Comparison of ENCODE assay signal across 20 mouse cellular contexts in genomic region chr7:97914833-97915516, GRCm38 (mm10). TPM values are rescaled to one million over a fixed set of nuclear protein-coding genes. Genes with fewer than 3 reads are reported as not detected.
DNase-seq lines count a peak whose midpoint lies in the region; ATAC-seq and TF ChIP-seq lines count a peak whose summit lies in the region.
"Had no signal": no experiment of that assay in that cellular context is flagged by ENCODE, and none has a peak within 500 bp of the region (broad histone marks: within the 10 kb centered on the region; RNA-seq: fewer than 3 reads in every experiment).

No protein-coding gene starts in this region.

- H3K4me1 ChIP-seq in lung, adult 2 months (ENCODE audit: control insufficient read depth, insufficient read depth, low read length) = no peaks in the 10 kb centered on the region
- H3K4me1 ChIP-seq in kidney, adult 2 months (ENCODE audit: control insufficient read depth, insufficient read depth, low read length) = no peaks in the 10 kb centered on the region
- H3K4me1 ChIP-seq: limb, embryonic 12.5 days; liver, embryonic 15.5 days; midbrain, embryonic 10.5 days had no signal

- TF ChIP-seq POLR2A in lung, adult 2 months (IDR thresholded peaks at IDR 0.05; ENCODE audit: borderline replicate concordance, extremely low read depth, low read depth, low read length) = no peak
- no peak for TF ChIP-seq POLR2A in kidney, adult 2 months (IDR thresholded peaks at IDR 0.05; ENCODE audit: low read depth, low read length)

- peak; percentile 38; the same call in 1 of the 2 replicates for ATAC-seq in frontal cortex, adult (ENCODE audit: low TSS enrichment)

- H3K36me3 ChIP-seq in kidney, adult 2 months (ENCODE audit: control insufficient read depth, insufficient read depth, low read length) = no peaks in the 10 kb centered on the region; the same call in 1 of the 2 replicates
- H3K36me3 ChIP-seq: liver, embryonic 15.5 days had no signal

- DNase-seq in frontal cortex, postnatal 14 days (ENCODE audit: low spot score in 2 of 2) = no peak
- peak; percentile 26 for DNase-seq in lung, postnatal 10 days
- DNase-seq in lung, adult 2 months = no peak
- peak; percentile 27 for DNase-seq in cerebellum, adult 11-12 months
- peak; percentile 22 to 44 for DNase-seq in cerebellum, postnatal 36 days
- no peak for DNase-seq in kidney, adult 2 months
- DNase-seq in kidney, adult 11 months = no peak
- DNase-seq: embryo, embryonic 11 days; gastrocnemius, postnatal 14 days; heart, postnatal 4 days; kidney, postnatal 10 days had no signal

- H3K27ac ChIP-seq in kidney, adult 2 months (ENCODE audit: insufficient read depth, low read depth, low read length) = no peak overlapping the region
- H3K27ac ChIP-seq: limb, embryonic 12.5 days; liver, embryonic 15.5 days; midbrain, embryonic 10.5 days had no signal

- H3K27me3 ChIP-seq in kidney, adult 2 months (replicated peaks; ENCODE audit: control insufficient read depth, insufficient read depth, low read length) = no peaks in the 10 kb centered on the region; the same call in 1 of the 2 replicates
- H3K27me3 ChIP-seq: limb, embryonic 12.5 days; liver, embryonic 15.5 days had no signal

- no peak for TF ChIP-seq CTCF in lung, adult 2 months (IDR thresholded peaks at IDR 0.05; ENCODE audit: insufficient read depth, low read length)
- TF ChIP-seq CTCF in kidney, adult 2 months (conservative IDR thresholded peaks at IDR 0.05; ENCODE audit: insufficient read depth, insufficient read length, low read depth, low read length) = no peak

- H3K4me3 ChIP-seq in lung, adult 2 months (replicated peaks; ENCODE audit: extremely low read depth, low read depth, low read length) = no peak overlapping the region
- H3K4me3 ChIP-seq in kidney, adult 2 months (ENCODE audit: insufficient read depth, low read depth, low read length) = no peak overlapping the region
- H3K4me3 ChIP-seq: erythroblast, embryonic 14.5 days; limb, embryonic 12.5 days; liver, embryonic 15.5 days; midbrain, embryonic 10.5 days; myocyte had no signal

- 56% methylated on average over 2 of the region's 2 CpGs for WGBS in lung, adult 2 months
- 69% methylated on average over 2 of the region's 2 CpGs for WGBS in kidney, adult 2 months

RNA-seq across cellular contexts. Expression of gene Gdpd4, which starts 4.8 kb away (rescaled TPM):
- polyA plus RNA-seq in lung, adult 2 months (2012; rRNA removed) = not detected in 2 replicates
- not detected in 2 replicates for polyA plus RNA-seq in kidney, adult 2 months (2012; rRNA removed)
- polyA plus RNA-seq: erythroblast, embryonic 14.5 days; heart, embryonic 11.5 days; intestine, embryonic 14.5 days; limb, embryonic 12.5 days; liver, embryonic 15.5 days; midbrain, embryonic 10.5 days; myocyte; stomach, embryonic 14.5 days had no signal

Comparison
In these comparisons a context has a peak if more than half of its experiments do, and no peak if none do; other contexts are left out.
1. DNase-seq: peak in lung, postnatal 10 days (single experiment), cerebellum, adult 11-12 months (single experiment) and cerebellum, postnatal 36 days (2 of 2); none in frontal cortex, postnatal 14 days (0 of 2), lung, adult 2 months (single experiment), kidney, adult 2 months (single experiment) and kidney, adult 11 months (single experiment).